ENCODE assay signal across 11 mouse cellular contexts in the genomic region with DNA sequence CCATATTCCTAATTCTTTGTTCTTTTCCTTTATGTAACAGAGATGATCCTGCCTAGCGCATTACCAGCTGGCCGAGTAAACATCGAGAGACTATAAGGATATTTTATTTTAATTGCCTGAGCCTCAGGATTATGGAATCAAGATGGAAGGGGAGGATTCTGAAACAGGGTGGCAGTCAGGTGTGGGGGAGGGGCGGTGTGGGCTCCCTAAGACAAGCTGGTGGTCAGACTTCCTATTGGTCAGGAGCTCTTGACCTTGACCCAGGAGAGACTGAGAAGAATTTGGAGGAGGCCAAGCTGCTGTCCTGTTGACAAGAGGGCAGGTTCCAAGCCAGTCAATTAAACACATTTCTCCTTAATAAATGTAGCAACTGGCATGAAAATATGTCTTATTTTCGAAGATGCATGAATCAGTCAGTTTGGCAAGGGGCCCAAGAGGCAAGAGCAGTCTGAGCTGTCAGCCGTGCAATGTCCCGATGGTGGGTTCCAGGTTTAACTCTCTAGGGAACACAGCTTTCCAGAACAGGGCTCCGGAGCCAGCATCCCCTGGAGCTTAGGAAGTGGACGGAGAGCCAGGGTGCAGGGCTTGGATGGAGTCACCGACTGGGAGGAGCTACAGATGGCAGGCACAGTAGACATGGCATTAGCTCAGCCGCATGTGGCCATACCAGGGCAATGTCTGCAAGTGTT. TPM values are rescaled to one million over a fixed set of nuclear protein-coding genes. Genes with fewer than 3 reads are reported as not detected.
DNase-seq lines count a peak whose midpoint lies in the region; ATAC-seq and TF ChIP-seq lines count a peak whose summit lies in the region.
"Had no signal": no experiment of that assay in that cellular context is flagged by ENCODE, and none has a peak within 500 bp of the region (broad histone marks: within the 10 kb centered on the region; RNA-seq: fewer than 3 reads in every experiment).

No protein-coding gene starts in this region.

- no peak overlapping the region for H3K9ac ChIP-seq in midbrain, embryonic 16.5 days (ENCODE audit: low read depth, low read length)
- H3K9ac ChIP-seq: heart, embryonic 13.5 days; limb, embryonic 12.5 days had no signal

- no peak overlapping the region for H3K27ac ChIP-seq in kidney, adult 2 months (ENCODE audit: insufficient read depth, low read depth, low read length)
- H3K27ac ChIP-seq in midbrain, embryonic 16.5 days (ENCODE audit: low read length), result no peak overlapping the region
- H3K27ac ChIP-seq: heart, embryonic 13.5 days; limb, embryonic 12.5 days had no signal

- H3K9me3 ChIP-seq in midbrain, embryonic 16.5 days (replicated peaks; ENCODE audit: control insufficient read depth, low read length, poor library complexity, severe bottlenecking), result no peaks in the 10 kb centered on the region
- H3K9me3 ChIP-seq: G1E; heart, embryonic 13.5 days; limb, embryonic 12.5 days had no signal

- no peak for ATAC-seq in erythroid progenitor cell, adult 5-6 weeks (replicated peaks; ENCODE audit: low FRiP score, poor library complexity, severe bottlenecking)
- ATAC-seq in midbrain, embryonic 16.5 days, result no peak

- WGBS in kidney, adult 2 months, result 64% methylated on average over 11 of the region's 11 CpGs
- WGBS in midbrain, embryonic 16.5 days, result 83% methylated on average over 11 of the region's 11 CpGs

- peak; percentile 3 for DNase-seq in kidney, adult 2 months
- DNase-seq in kidney, adult 18-20 months, result no peak
- DNase-seq in cerebellum, adult 18-20 months, result peak; percentile 23 to 36
- peak; percentile 49 for DNase-seq in layer of hippocampus, adult 11-12 months (ENCODE audit: low spot score)
- DNase-seq in right cerebral cortex, adult 2 months (ENCODE audit: low spot score in 2 of 2), result peak; percentile 66 to 69
- DNase-seq in thymus, adult 18-20 months, result no peak

- no peaks in the 10 kb centered on the region for H3K4me1 ChIP-seq in kidney, adult 2 months (ENCODE audit: control insufficient read depth, insufficient read depth, low read length)
- H3K4me1 ChIP-seq in midbrain, embryonic 16.5 days (ENCODE audit: control insufficient read depth, insufficient read depth, low read length), result no peaks in the 10 kb centered on the region
- H3K4me1 ChIP-seq: heart, embryonic 13.5 days; limb, embryonic 12.5 days had no signal

- H3K4me2 ChIP-seq in midbrain, embryonic 16.5 days (ENCODE audit: low read length), result no peak overlapping the region
- H3K4me2 ChIP-seq: heart, embryonic 13.5 days; limb, embryonic 12.5 days had no signal

- H3K27me3 ChIP-seq in kidney, adult 2 months (replicated peaks; ENCODE audit: control insufficient read depth, insufficient read depth, low read length), result no peaks in the 10 kb centered on the region
- no peaks in the 10 kb centered on the region for H3K27me3 ChIP-seq in midbrain, embryonic 16.5 days (ENCODE audit: control insufficient read depth, insufficient read depth, low read depth, low read length)
- H3K27me3 ChIP-seq: heart, embryonic 13.5 days; limb, embryonic 12.5 days had no signal

- no peaks in the 10 kb centered on the region for H3K36me3 ChIP-seq in kidney, adult 2 months (ENCODE audit: control insufficient read depth, insufficient read depth, low read length)
- H3K36me3 ChIP-seq in midbrain, embryonic 16.5 days (ENCODE audit: control insufficient read depth, insufficient read depth, low read length), result no peaks in the 10 kb centered on the region
- H3K36me3 ChIP-seq: G1E; heart, embryonic 13.5 days; limb, embryonic 12.5 days had no signal

- no peak for TF ChIP-seq CTCF in kidney, adult 2 months (conservative IDR thresholded peaks at IDR 0.05; ENCODE audit: insufficient read depth, insufficient read length, low read depth, low read length)

- H3K4me3 ChIP-seq in kidney, adult 2 months (ENCODE audit: insufficient read depth, low read depth, low read length), result no peak overlapping the region
- no peak overlapping the region for H3K4me3 ChIP-seq in midbrain, embryonic 16.5 days (ENCODE audit: low read depth, low read length)
- H3K4me3 ChIP-seq: heart, embryonic 13.5 days; limb, embryonic 12.5 days had no signal

- no peak for TF ChIP-seq POLR2A in kidney, adult 2 months (IDR thresholded peaks at IDR 0.05; ENCODE audit: low read depth, low read length)

RNA-seq across cellular contexts. Expression of a gene that starts 55.3 kb away (rescaled TPM):
- 4.5 and 7.0 TPM in 2 replicates for polyA plus RNA-seq in kidney, adult 2 months (2012; rRNA removed)
- total RNA-seq in erythroid progenitor cell, adult 5-6 weeks (2015; ENCODE audit: low replicate concordance), result 0.36 and 0.42 TPM in 2 replicates
- 0.39 TPM in 1 of 2 replicates, not detected in the other for total RNA-seq in erythroid progenitor cell, adult 5-6 weeks (2017; ENCODE audit: low replicate concordance)
- 3.8 and 4.0 TPM in 2 replicates for polyA plus RNA-seq in midbrain, embryonic 16.5 days (2015; fragmentation: Nextera tagmentation; extraction: Ambion mirVana)
- polyA plus RNA-seq: G1E had no signal

Comparison
In these comparisons a context has a peak if more than half of its experiments do, and no peak if none do; other contexts are left out.
1. DNase-seq: peak in kidney, adult 2 months (single experiment), cerebellum, adult 18-20 months (2 of 2), layer of hippocampus, adult 11-12 months (single experiment) and right cerebral cortex, adult 2 months (2 of 2); none in kidney, adult 18-20 months (single experiment) and thymus, adult 18-20 months (0 of 2).